Mouse (Mus musculus): ENCODE data around the gene 4933402N03Rik.

- TF ChIP-seq POLR2A (IDR thresholded peaks at IDR 0.05; ENCODE audit: insufficient read depth, low read depth, low read length) = no peak
- no peak for TF ChIP-seq CTCF (IDR thresholded peaks at IDR 0.05)
Observed at GRCm38 (mm10) chr7:131153044-131153443, 6.9 kb upstream of the 4933402N03Rik start.
